Mouse (Mus musculus) MEL (cell line): Measurements from ENCODE around the gene Gnaq. TPM values are rescaled to one million over a fixed set of nuclear protein-coding genes. Genes with fewer than 3 reads are reported as not detected.

ENCODE experiments used
- DNase-seq: peaks from one replicate; pipeline ENCODE4 v3.0.0; 2011; ENCODE audit warnings: low read depth, low spot score
- H3K27ac ChIP-seq: 2 replicates; pipeline ENCODE4 v1.5.1; 2012; ENCODE audit warnings: low read depth, mild to moderate bottlenecking, control low read depth, low read length, moderate library complexity; ENCODE audit not compliant: control insufficient read depth
- H3K27me3 ChIP-seq, 2 experiments: fragments of 150-350 bp in 1 of 2; sonication (generic) in 1 of 2; 2 replicates each; pipeline ENCODE4 v1.6.1; 2012; ENCODE audit warnings: low read length in 2 of 2, mild to moderate bottlenecking in 2 of 2, improper control_type of control experiment in 1 of 2, moderate library complexity in 1 of 2; ENCODE audit not compliant: insufficient read depth in 2 of 2, control insufficient read depth in 1 of 2
- H3K36me3 ChIP-seq, 2 experiments: 2 replicates each; pipeline ENCODE4 v1.6.1; 2012 to 2014; ENCODE audit warnings: low read length in 2 of 2, improper control_type of control experiment in 1 of 2, inconsistent platforms in 1 of 2, mild to moderate bottlenecking in 1 of 2; ENCODE audit not compliant: insufficient read depth in 2 of 2, control insufficient read depth in 1 of 2
- H3K4me1 ChIP-seq, 2 experiments: fragments of 150-350 bp in 1 of 2; sonication (generic) in 1 of 2; 2 replicates each; pipeline ENCODE4 v1.6.1; 2012; ENCODE audit warnings: low read length in 2 of 2, improper control_type of control experiment in 1 of 2, mild to moderate bottlenecking in 1 of 2; ENCODE audit not compliant: insufficient read depth in 2 of 2, control insufficient read depth in 1 of 2
- H3K4me3 ChIP-seq, 2 experiments: fragments of 150-350 bp in 1 of 2; sonication (generic) in 1 of 2; 2 replicates each; pipeline ENCODE4 v1.5.1; 2012; ENCODE audit warnings: low read depth in 2 of 2, low read length in 2 of 2, mild to moderate bottlenecking in 2 of 2, moderate library complexity in 2 of 2, control low read depth in 1 of 2, improper control_type of control experiment in 1 of 2; ENCODE audit not compliant: control insufficient read depth in 1 of 2, insufficient read depth in 1 of 2
- H3K79me2 ChIP-seq: 2 replicates; pipeline ENCODE4 v1.6.1; 2012; ENCODE audit warnings: mild to moderate bottlenecking, low read length, moderate library complexity; ENCODE audit not compliant: control insufficient read depth, poor library complexity, insufficient read depth
- H3K9ac ChIP-seq: 2 replicates; pipeline ENCODE4 v1.6.1; 2012; ENCODE audit warnings: low read depth, mild to moderate bottlenecking, control low read depth, low read length, moderate library complexity; ENCODE audit not compliant: control insufficient read depth, poor library complexity, severe bottlenecking
- H3K9me3 ChIP-seq: fragments of 150-350 bp; sonication (generic); replicated peaks from 2 replicates; pipeline ENCODE4 v1.6.1; 2012; ENCODE audit warnings: mild to moderate bottlenecking, low read length, improper control_type of control experiment, moderate library complexity; ENCODE audit not compliant: insufficient read depth
- CHD1 ChIP-seq: IDR thresholded peaks from 2 replicates; pipeline ENCODE4 v1.6.1; 2012; ENCODE audit warnings: low read depth, mild to moderate bottlenecking, inconsistent platforms, low read length, improper control_type of control experiment
- CTCF ChIP-seq, 3 experiments: IDR thresholded peaks in 2 of 3; conservative IDR thresholded peaks in 1 of 3; 2 replicates each; pipeline ENCODE4 v1.5.1; 2011 to 2012; ENCODE audit warnings: low read length in 3 of 3, low read depth in 2 of 3, mild to moderate bottlenecking in 2 of 3, improper control_type of control experiment in 1 of 3, inconsistent platforms in 1 of 3, mixed read lengths in 1 of 3, moderate library complexity in 1 of 3; ENCODE audit not compliant: control insufficient read depth in 1 of 3, insufficient read depth in 1 of 3, poor library complexity in 1 of 3, severe bottlenecking in 1 of 3
- E2F4 ChIP-seq: IDR thresholded peaks from 2 replicates; pipeline ENCODE4 v1.6.1; 2011; ENCODE audit warnings: low read depth, low read length, improper control_type of control experiment, borderline replicate concordance
- ELF1 ChIP-seq: IDR thresholded peaks from 2 replicates; pipeline ENCODE4 v1.6.1; 2014; ENCODE audit warnings: low read depth, mild to moderate bottlenecking, inconsistent platforms, low read length, improper control_type of control experiment, moderate library complexity
- GABPA ChIP-seq: IDR thresholded peaks from 2 replicates; pipeline ENCODE4 v1.6.1; 2012; ENCODE audit warnings: low read depth, mild to moderate bottlenecking, inconsistent platforms, low read length, improper control_type of control experiment, moderate library complexity
- JUND ChIP-seq: IDR thresholded peaks from 2 replicates; pipeline ENCODE4 v1.6.1; 2011; ENCODE audit warnings: low read depth, mild to moderate bottlenecking, improper control_type of control experiment, low read length
- KAT2A ChIP-seq: conservative IDR thresholded peaks from 2 replicates; pipeline ENCODE4 v1.6.1; 2012; ENCODE audit warnings: low read depth, low read length, improper control_type of control experiment, inconsistent platforms
- MAZ ChIP-seq: IDR thresholded peaks from 2 replicates; pipeline ENCODE4 v1.6.1; 2012; ENCODE audit warnings: low read depth, mild to moderate bottlenecking, inconsistent platforms, low read length, improper control_type of control experiment
- MXI1 ChIP-seq: IDR thresholded peaks from 2 replicates; pipeline ENCODE4 v1.6.1; 2011; ENCODE audit warnings: mild to moderate bottlenecking, low read depth, low read length, improper control_type of control experiment
- MYB ChIP-seq: IDR thresholded peaks from 2 replicates; pipeline ENCODE4 v1.6.1; 2011; ENCODE audit warnings: mild to moderate bottlenecking, low read depth, low read length, improper control_type of control experiment
- MYC ChIP-seq: IDR thresholded peaks from 2 replicates; pipeline ENCODE4 v1.6.1; 2011; ENCODE audit warnings: low read depth, mild to moderate bottlenecking, low read length, improper control_type of control experiment, moderate library complexity
- NRF1 ChIP-seq: IDR thresholded peaks from 2 replicates; pipeline ENCODE4 v1.6.1; 2014; ENCODE audit warnings: low read depth, mild to moderate bottlenecking, inconsistent platforms, low read length, improper control_type of control experiment, moderate library complexity; ENCODE audit not compliant: poor library complexity, insufficient read depth, severe bottlenecking
- POLR2A ChIP-seq, 2 experiments: IDR thresholded peaks; 2 replicates each; pipeline ENCODE4 v1.6.1; 2011 to 2012; ENCODE audit warnings: low read length in 2 of 2, mild to moderate bottlenecking in 2 of 2, control low read depth in 1 of 2, improper control_type of control experiment in 1 of 2, low read depth in 1 of 2, moderate library complexity in 1 of 2; ENCODE audit not compliant: control insufficient read depth in 1 of 2, insufficient read depth in 1 of 2, poor library complexity in 1 of 2
- POLR2AphosphoS2 ChIP-seq: IDR thresholded peaks from 2 replicates; pipeline ENCODE4 v1.6.1; 2011; ENCODE audit warnings: low read length, improper control_type of control experiment
- POLR2AphosphoS5 ChIP-seq: IDR thresholded peaks from 2 replicates; pipeline ENCODE4 v1.6.1; 2012; ENCODE audit warnings: low read depth, borderline replicate concordance, mild to moderate bottlenecking, inconsistent platforms, low read length, moderate library complexity, mixed read lengths
- RAD21 ChIP-seq: IDR thresholded peaks from 2 replicates; pipeline ENCODE4 v1.6.1; 2011; ENCODE audit warnings: mild to moderate bottlenecking, low read depth, low read length, improper control_type of control experiment
- RCOR1 ChIP-seq: IDR thresholded peaks from 2 replicates; pipeline ENCODE4 v1.6.1; 2012; ENCODE audit warnings: low read depth, mild to moderate bottlenecking, inconsistent platforms, low read length, improper control_type of control experiment
- SIN3A ChIP-seq: IDR thresholded peaks from 2 replicates; pipeline ENCODE4 v1.6.1; 2012; ENCODE audit warnings: low read length, improper control_type of control experiment, inconsistent platforms
- TAL1 ChIP-seq: IDR thresholded peaks from 2 replicates; pipeline ENCODE4 v1.6.1; 2012; ENCODE audit warnings: mild to moderate bottlenecking, inconsistent platforms, low read length, moderate library complexity, mixed read lengths
- TBP ChIP-seq: IDR thresholded peaks from 2 replicates; pipeline ENCODE4 v1.8.0; 2011; ENCODE audit warnings: low read depth, low read length, improper control_type of control experiment
- TCF12 ChIP-seq: IDR thresholded peaks from 2 replicates; pipeline ENCODE4 v1.6.1; 2014; ENCODE audit warnings: low read depth, mild to moderate bottlenecking, inconsistent platforms, low read length, improper control_type of control experiment, moderate library complexity
- UBTF ChIP-seq: IDR thresholded peaks from 2 replicates; pipeline ENCODE4 v1.6.1; 2012; ENCODE audit warnings: low read depth, mild to moderate bottlenecking, inconsistent platforms, low read length, improper control_type of control experiment, moderate library complexity, borderline replicate concordance; ENCODE audit not compliant: insufficient read depth
- polyA plus RNA-seq, 2 experiments: library from polyadenylated mRNA; stranded (reverse) in 1 of 2; unstranded in 1 of 2; fragments of >175 nt in 1 of 2; fragments of >200 nt in 1 of 2; gene quantifications; 2 replicates each; pipeline versions ENCODE4 v1.2.1 to v1.2.4; 2012; ENCODE audit warnings: low replicate concordance in 2 of 2, low read depth in 1 of 2; ENCODE audit not compliant: insufficient read length in 2 of 2, insufficient read depth in 1 of 2, missing spikeins in 1 of 2
- total RNA-seq: library from RNA; depleted of rRNA; stranded (reverse); fragments of 300-350 nt; gene quantifications from 2 replicates; pipeline ENCODE4 v1.2.3, GENCODE M21; 2012

Gnaq gene
- total and polyA plus RNA-seq, 3 experiments: not detected

DNA sequence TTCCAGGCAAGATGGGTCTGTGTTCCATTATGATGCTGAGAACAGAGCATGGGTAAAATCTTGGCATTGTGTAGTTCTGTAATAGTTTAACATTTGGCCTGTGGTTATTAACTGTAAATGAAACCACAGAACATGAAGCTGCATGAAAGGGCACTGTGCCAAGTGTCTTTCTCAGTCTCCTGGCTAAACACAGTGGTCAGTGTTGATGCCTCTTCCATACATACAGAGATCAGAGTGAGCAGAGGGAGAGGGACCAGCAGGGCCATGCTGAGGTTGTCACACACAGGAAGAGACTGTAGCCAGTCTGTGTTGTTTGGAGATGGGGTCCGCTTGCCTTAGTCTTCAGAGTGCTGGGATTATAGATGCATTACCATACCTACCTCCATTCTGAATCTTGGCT, 138.4 kb downstream of the Gnaq start:
- H3K4me3 ChIP-seq: no peak overlapping the region
- no peak overlapping the region for H3K9ac ChIP-seq
- no peak for DNase-seq
- no peak overlapping the region for H3K27ac ChIP-seq
- H3K4me1 ChIP-seq: no peaks in the 10 kb centered on the region
- no peaks in the 10 kb centered on the region for H3K36me3 ChIP-seq
- TF ChIP-seq POLR2A (IDR thresholded peaks at IDR 0.05; ENCODE audit: control insufficient read depth in 1 of 2, insufficient read depth in 1 of 2, low read depth in 1 of 2, low read length in 2 of 2, poor library complexity in 1 of 2): no peak
- TF ChIP-seq E2F4: no peak
- TF ChIP-seq POLR2AphosphoS2: no peak
- TF ChIP-seq RAD21: no peak
- no peak for TF ChIP-seq CTCF (IDR thresholded peaks at IDR 0.05 in 2 of 3, conservative IDR thresholded peaks at IDR 0.05 in 1 of 3; ENCODE audit: control insufficient read depth in 1 of 3, insufficient read depth in 1 of 3, low read depth in 2 of 3, low read length in 3 of 3, poor library complexity in 1 of 3, severe bottlenecking in 1 of 3)
- TF ChIP-seq TBP: no peak
- no peak for TF ChIP-seq TAL1
- TF ChIP-seq GABPA: no peak
- no peak for TF ChIP-seq MYB
- H3K9me3 ChIP-seq: no peaks in the 10 kb centered on the region
- H3K27me3 ChIP-seq: peaks cover 4 to 5% of the 10 kb centered on the region in 2 experiments; a peak in 3 of 4 replicates
- no peaks in the 10 kb centered on the region for H3K79me2 ChIP-seq

DNA sequence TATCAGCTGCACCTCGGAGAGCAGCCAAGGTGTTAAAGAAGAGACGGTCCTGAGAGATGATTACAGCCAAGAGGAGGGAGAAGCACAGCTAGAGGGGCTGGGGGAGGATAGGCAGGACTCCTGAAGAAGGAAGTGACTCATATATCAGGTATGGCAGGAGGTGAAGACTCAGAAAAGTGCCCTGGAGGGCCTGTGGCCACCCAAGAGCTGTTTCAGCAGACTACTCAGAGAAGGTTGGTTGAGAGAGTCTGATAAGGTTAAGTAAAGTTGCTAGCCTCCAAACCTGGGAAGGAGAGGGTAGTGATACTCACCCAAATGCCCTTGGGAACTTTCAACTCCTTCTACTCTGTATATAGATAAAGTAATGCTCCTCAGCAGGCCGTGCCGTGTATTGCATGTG, 140.4 kb downstream of the Gnaq start:
- H3K36me3 ChIP-seq: no peaks in the 10 kb centered on the region
- no peaks in the 10 kb centered on the region for H3K9me3 ChIP-seq
- H3K27ac ChIP-seq: no peak overlapping the region
- TF ChIP-seq CHD1 (no peak), KAT2A (no peak), SIN3A (no peak), MXI1 (no peak), MYC (no peak), POLR2AphosphoS2 (no peak), RCOR1 (no peak), JUND (no peak), NRF1 (no peak), ELF1 (no peak), TCF12 (no peak), POLR2AphosphoS5 (no peak), TBP (no peak), MAZ (no peak), UBTF (no peak)
- H3K4me1 ChIP-seq: no peaks in the 10 kb centered on the region
- H3K4me3 ChIP-seq: no peak overlapping the region
- no peak for DNase-seq
- no peaks in the 10 kb centered on the region for H3K79me2 ChIP-seq
- H3K27me3 ChIP-seq: peaks cover 4 to 5% of the 10 kb centered on the region in 2 experiments; a peak in 3 of 4 replicates
- H3K9ac ChIP-seq: no peak overlapping the region
